Mouse (Mus musculus) CH12.LX (cell line): ENCODE measurements at regions not wholly inside any gene's neighbourhood (a gene's known extent, or its start where the extent isn't known, plus 50 kb on each side); places are given as distances from the start of the nearest gene placed in this dataset.

Experiments used
- CTCF ChIP-seq, 2 experiments: IDR thresholded peaks in 1 of 2; conservative IDR thresholded peaks in 1 of 2; 2 replicates each; pipeline ENCODE4 v1.5.1; 2011 to 2012; ENCODE audit warnings: low read depth in 2 of 2, low read length in 2 of 2, improper control_type of control experiment in 1 of 2, inconsistent platforms in 1 of 2, mild to moderate bottlenecking in 1 of 2, moderate library complexity in 1 of 2
- EP300 ChIP-seq: IDR thresholded peaks from 2 replicates; pipeline ENCODE4 v1.6.1; 2011; ENCODE audit warnings: low read length, improper control_type of control experiment
- GABPA ChIP-seq: IDR thresholded peaks from 2 replicates; pipeline ENCODE4 v1.6.1; 2012; ENCODE audit warnings: low read depth, low read length, improper control_type of control experiment, inconsistent platforms; ENCODE audit not compliant: insufficient replicate concordance
- JUND ChIP-seq: conservative IDR thresholded peaks from 2 replicates; pipeline ENCODE4 v1.6.1; 2011; ENCODE audit warnings: low read depth, low read length, improper control_type of control experiment
- MAFK ChIP-seq: IDR thresholded peaks from 2 replicates; pipeline ENCODE4 v1.6.1; 2011; ENCODE audit warnings: low read length, improper control_type of control experiment; ENCODE audit not compliant: insufficient replicate concordance
- MAX ChIP-seq: IDR thresholded peaks from 2 replicates; pipeline ENCODE4 v1.6.1; 2011; ENCODE audit warnings: low read length, improper control_type of control experiment
- MAZ ChIP-seq: IDR thresholded peaks from 2 replicates; pipeline ENCODE4 v1.6.1; 2012; ENCODE audit warnings: low read depth, mild to moderate bottlenecking, inconsistent platforms, low read length, improper control_type of control experiment, moderate library complexity
- POLR2A ChIP-seq: IDR thresholded peaks from 2 replicates; pipeline ENCODE4 v1.6.1; 2011; ENCODE audit warnings: low read depth, mild to moderate bottlenecking, improper control_type of control experiment, low read length
- POLR2AphosphoS2 ChIP-seq: IDR thresholded peaks from 2 replicates; pipeline ENCODE4 v1.6.1; 2011; ENCODE audit warnings: low read depth, low read length, improper control_type of control experiment
- RCOR1 ChIP-seq: conservative IDR thresholded peaks from 2 replicates; pipeline ENCODE4 v1.6.1; 2012; ENCODE audit warnings: low read depth, mild to moderate bottlenecking, inconsistent platforms, low read length, improper control_type of control experiment
- TCF12 ChIP-seq: IDR thresholded peaks from 2 replicates; pipeline ENCODE4 v1.6.1; 2014; ENCODE audit warnings: low read depth, mild to moderate bottlenecking, inconsistent platforms, low read length, improper control_type of control experiment
- ZC3H11A ChIP-seq: IDR thresholded peaks from 2 replicates; pipeline ENCODE4 v1.6.1; 2012; ENCODE audit warnings: low read depth, mild to moderate bottlenecking, inconsistent platforms, low read length, improper control_type of control experiment
- ZNF384 ChIP-seq: IDR thresholded peaks from 2 replicates; pipeline ENCODE4 v1.6.1; 2012; ENCODE audit warnings: low read depth, low read length, improper control_type of control experiment, inconsistent platforms

- TF ChIP-seq ZNF384 (no peak), MAZ (no peak), TCF12 (no peak), GABPA (no peak), MAFK (no peak), JUND (no peak), ZC3H11A (no peak), MAX (no peak), POLR2A (no peak), CTCF (conservative IDR thresholded peaks at IDR 0.05 in 1 of 2, IDR thresholded peaks at IDR 0.05 in 1 of 2; ENCODE audit: low read depth in 2 of 2, low read length in 2 of 2) (no peak), EP300 (no peak), RCOR1 (no peak), POLR2AphosphoS2 (no peak)
Measured at GRCm38 (mm10) chr1:90497568-90497967, 105.2 kb upstream of the Cops8 start.
